Mouse (Mus musculus): ENCODE results near the gene Lrrc71.

DNA sequence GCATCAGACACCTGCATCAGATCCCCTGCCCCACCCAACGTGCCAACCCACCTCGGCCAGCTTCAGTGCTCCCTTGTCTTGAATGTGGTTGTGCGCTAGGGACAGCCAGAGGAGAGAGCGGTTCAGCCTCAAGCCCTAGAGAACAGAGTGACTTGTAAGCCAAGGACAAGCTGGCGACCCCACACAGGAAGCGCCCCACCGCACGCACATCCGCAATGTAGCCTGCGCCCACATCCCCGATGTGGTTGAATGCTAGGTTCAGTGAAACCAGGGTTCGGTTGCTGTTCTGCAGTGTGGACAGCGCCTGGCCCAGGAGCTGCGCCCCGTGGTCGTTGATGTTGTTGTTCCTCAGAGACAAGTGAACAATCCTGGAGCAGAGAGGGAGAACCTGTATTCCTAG lies 5.7 kb downstream of the Lrrc71 start:
- no peak for TF ChIP-seq GATA1 (IDR thresholded peaks at IDR 0.05; ENCODE audit: borderline replicate concordance, low read length)
- TF ChIP-seq FLI1 (IDR thresholded peaks at IDR 0.05; ENCODE audit: low read length), result no peak
